Mouse (Mus musculus) brain, embryonic 14.5 days (tissue): ENCODE measurements around the gene Nexn.

Source experiments
- CTCF ChIP-seq: fragments of 200-500 bp; IDR thresholded peaks from 2 replicates; pipeline ENCODE4 v1.5.1; 2012; ENCODE audit warnings: inconsistent platforms, mild to moderate bottlenecking, moderate library complexity, borderline replicate concordance; ENCODE audit not compliant: insufficient read depth, insufficient read length; ENCODE audit errors: extremely low read depth
- POLR2A ChIP-seq: fragments of 200-500 bp; IDR thresholded peaks from 2 replicates; pipeline ENCODE4 v1.6.1; 2012; ENCODE audit warnings: mild to moderate bottlenecking, inconsistent platforms, borderline replicate concordance; ENCODE audit not compliant: poor library complexity, insufficient read depth, insufficient read length, severe bottlenecking; ENCODE audit errors: extremely low read depth

GRCm38 (mm10) chr3:152228843-152229242 is 37.3 kb downstream of the Nexn start:
- TF ChIP-seq CTCF (no peak), POLR2A (no peak)
